Mouse (Mus musculus) G1E (cell line): Measurements from ENCODE around the gene Ndufc1.

ENCODE experiments used
- CTCF ChIP-seq: IDR thresholded peaks from 2 replicates; pipeline ENCODE4 v1.5.1; 2012; ENCODE audit warnings: low read depth, low read length, inconsistent platforms, mixed read lengths
- GATA2 ChIP-seq: IDR thresholded peaks from 2 replicates; pipeline ENCODE4 v1.6.1; 2012; ENCODE audit warnings: low read depth, low read length, inconsistent platforms, borderline replicate concordance
- POLR2AphosphoS5 ChIP-seq: IDR thresholded peaks from 2 replicates; pipeline ENCODE4 v1.6.1; 2012; ENCODE audit warnings: low read depth, low read length, inconsistent platforms; ENCODE audit not compliant: insufficient replicate concordance

- TF ChIP-seq POLR2AphosphoS5 (no peak), CTCF (no peak), GATA2 (no peak)
These were observed 8.7 kb upstream of the Ndufc1 start for GRCm38 (mm10) chr3:51417485-51417884.
